Mouse (Mus musculus) lung, adult 2 months (tissue): Measurements from ENCODE around the gene Isca1. TPM values are rescaled to one million over a fixed set of nuclear protein-coding genes. Genes with fewer than 3 reads are reported as not detected.
"Not testable (repeated sequence)": the region's sequence is repeated elsewhere in the genome, so short reads cannot be mapped to it uniquely, and the experiment has no call there.

ENCODE experiments used
- DNase-seq: peaks from one replicate; pipeline ENCODE4 v3.0.0; 2022
- H3K4me1 ChIP-seq: fragments of 200-500 bp; 2 replicates; pipeline ENCODE4 v1.6.1; 2011; ENCODE audit warnings: low read length; ENCODE audit not compliant: control insufficient read depth, insufficient read depth
- H3K4me3 ChIP-seq: fragments of 200-500 bp; replicated peaks from 2 replicates; pipeline ENCODE3; 2011; ENCODE audit warnings: low read depth, mild to moderate bottlenecking, control low read depth, low read length; ENCODE audit errors: extremely low read depth
- CTCF ChIP-seq: fragments of 200-500 bp; IDR thresholded peaks from 2 replicates; pipeline ENCODE4 v1.5.1; 2011; ENCODE audit warnings: mild to moderate bottlenecking, low read length, control low read depth; ENCODE audit not compliant: insufficient read depth
- POLR2A ChIP-seq: fragments of 200-500 bp; IDR thresholded peaks from 2 replicates; pipeline ENCODE4 v1.6.1; 2011; ENCODE audit warnings: low read depth, mild to moderate bottlenecking, control low read depth, low read length, borderline replicate concordance; ENCODE audit errors: extremely low read depth
- WGBS: fragments of 180-500 bp; shearing (Covaris S2); methylation state at CpG from one replicate; pipeline ENCODE4 v1.1.7; 2018; 5-methylcytosine and 5-hydroxymethylcytosine counted together
- polyA plus RNA-seq: library from polyadenylated mRNA; depleted of rRNA; stranded (reverse); fragments of >200 nt; gene quantifications from 2 replicates; pipeline ENCODE4 v1.2.3, GENCODE M21; 2012; rRNA removed

Gene Isca1
- polyA plus RNA-seq, 1 experiment: 82.1 TPM

GRCm38 (mm10) chr13:59728378-59729093 is 41.1 kb downstream of the Isca1 start:
- Histone ChIP-seq H3K4me1 (no peaks in the 10 kb centered on the region), H3K4me3 (no peak overlapping the region)
- 16% methylated on average over 7 of the region's 7 CpGs for WGBS
- TF ChIP-seq CTCF (peak; percentile 97), POLR2A (no peak)
- peak; percentile 75 for DNase-seq

- TF ChIP-seq CTCF (no peak), POLR2A (no peak)
- H3K4me3 ChIP-seq: no peak overlapping the region
- no peak for DNase-seq
- no peaks in the 10 kb centered on the region for H3K4me1 ChIP-seq
- WGBS: 36% methylated on average over 29 of the region's 29 CpGs
Observed at GRCm38 (mm10) chr13:59726139-59726867, 43.3 kb downstream of the Isca1 start.

GRCm38 (mm10) chr13:59722089-59722488 is 47.5 kb downstream of the Isca1 start:
- not testable (repeated sequence) for DNase-seq

GRCm38 (mm10) chr13:59719475-59719874 is 50.1 kb downstream of the Isca1 start:
- TF ChIP-seq POLR2A (no peak), CTCF (no peak)
- H3K4me3 ChIP-seq: no peak overlapping the region
- H3K4me1 ChIP-seq: no peaks in the 10 kb centered on the region
- WGBS: 79% methylated on average over 1 of the region's 1 CpGs
- DNase-seq: no peak

More at GRCm38 (mm10) chr13:59722089-59722488, 47.5 kb downstream of the Isca1 start:
- WGBS: 92% methylated on average over 1 of the region's 1 CpGs
- not testable (repeated sequence) for H3K4me1 ChIP-seq, H3K4me3 ChIP-seq

GRCm38 (mm10) chr13:59718857-59719440 is 50.7 kb downstream of the Isca1 start:
- DNase-seq, H3K4me3 ChIP-seq, H3K4me1 ChIP-seq: not testable (repeated sequence)
- 16% methylated on average over 6 of the region's 6 CpGs for WGBS

- TF ChIP-seq CTCF (no peak), POLR2A (no peak)
- no peak for DNase-seq
- WGBS: 35% methylated on average over 3 of the region's 3 CpGs
Observed at GRCm38 (mm10) chr13:59713710-59714109, 55.9 kb downstream of the Isca1 start.

GRCm38 (mm10) chr13:59711984-59712383 is 57.6 kb downstream of the Isca1 start, which contains the start of gene Spata31d1b:
Gene Spata31d1b (plus strand): TSS chr13:59712284.
- not testable (repeated sequence) for H3K4me3 ChIP-seq, H3K4me1 ChIP-seq, DNase-seq
- WGBS: 69% methylated on average over 3 of the region's 3 CpGs

More at GRCm38 (mm10) chr13:59713710-59714109, 55.9 kb downstream of the Isca1 start:
- Histone ChIP-seq H3K4me3 (no peak overlapping the region), H3K4me1 (no peaks in the 10 kb centered on the region)

- H3K4me3 ChIP-seq: no peak within 1 kb of the TSS
- H3K4me1 ChIP-seq: no peaks in the 10 kb centered on the region
- no peak for DNase-seq
- 87% methylated on average over 15 of the region's 15 CpGs for WGBS
- TF ChIP-seq CTCF (no peak), POLR2A (no peak)
Observed at GRCm38 (mm10) chr13:59710230-59710629, 59.4 kb downstream of the Isca1 start, which contains the start of gene Spata31d1a. Gene Spata31d1a (minus strand): TSS chr13:59710330.

Other genes starting within 250 kb of the Isca1 start
- 5.6 and 9.9 TPM in 2 replicates for gene Agtpbp1, start 184.6 kb downstream of the Isca1 start, polyA plus RNA-seq
- 19.8 and 32.7 TPM in 2 replicates for gene Naa35, start 184.6 kb downstream of the Isca1 start, polyA plus RNA-seq
- gene Golm1, start 94.0 kb downstream of the Isca1 start, polyA plus RNA-seq: 11.2 and 15.3 TPM in 2 replicates
- not detected in 2 replicates for gene 4921517D22Rik, start 75.7 kb downstream of the Isca1 start, polyA plus RNA-seq
- gene Spata31d1a, start 59.5 kb downstream of the Isca1 start, polyA plus RNA-seq: not detected in 2 replicates
- gene Spata31d1b, start 57.5 kb downstream of the Isca1 start, polyA plus RNA-seq: 0.05 TPM in 1 of 2 replicates, not detected in the other
- not detected in 2 replicates for gene Spata31d1d, start 38.1 kb downstream of the Isca1 start, polyA plus RNA-seq
- gene 1700014D04Rik, start 23.1 kb downstream of the Isca1 start, polyA plus RNA-seq: 0.04 TPM in 1 of 2 replicates, not detected in the other
- not detected in 2 replicates for gene Gm49354, start 12.4 kb upstream of the Isca1 start, polyA plus RNA-seq
- 20.1 and 24.5 TPM in 2 replicates for gene Tut7, start 53.3 kb upstream of the Isca1 start, polyA plus RNA-seq